Mouse (Mus musculus): ENCODE measurements around the gene Crygf.
"Not testable (repeated sequence)": the region's sequence is repeated elsewhere in the genome, so short reads cannot be mapped to it uniquely, and the experiment has no call there.

DNA sequence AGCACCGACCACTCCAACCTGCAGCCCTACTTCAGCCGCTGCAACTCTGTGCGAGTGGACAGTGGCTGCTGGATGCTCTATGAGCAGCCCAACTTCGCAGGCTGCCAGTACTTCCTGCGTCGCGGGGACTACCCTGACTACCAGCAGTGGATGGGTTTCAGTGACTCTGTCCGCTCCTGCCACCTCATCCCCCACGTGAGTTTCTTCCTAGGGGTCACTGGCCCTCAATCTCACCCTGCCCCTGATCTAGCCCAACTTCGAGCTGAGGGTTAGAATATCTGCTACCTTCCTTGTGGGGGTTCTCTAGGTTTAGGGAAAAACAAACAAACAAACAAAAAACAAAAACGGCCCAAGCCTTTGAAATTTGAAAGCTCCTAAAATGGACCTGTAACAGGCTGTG lies 376 bp downstream of the Crygf start:
- not testable (repeated sequence) for TF ChIP-seq CTCF, POLR2A (IDR thresholded peaks at IDR 0.05; ENCODE audit: extremely low read depth, insufficient read depth, low read length)

Measured in cortical plate, adult 2 months (tissue).